Mouse (Mus musculus) CH12.LX (cell line): ENCODE data around the gene Szrd1. TPM values are rescaled to one million over a fixed set of nuclear protein-coding genes. Genes with fewer than 3 reads are reported as not detected.

Source experiments
- DNase-seq: peaks from one replicate; pipeline ENCODE4 v3.0.0-alpha.2; 2013; ENCODE audit errors: extremely low read depth
- H3K27ac ChIP-seq: 2 replicates; pipeline ENCODE4 v1.5.1; 2012; ENCODE audit warnings: low read depth, mild to moderate bottlenecking, control low read depth, moderate library complexity; ENCODE audit not compliant: insufficient read depth
- H3K27me3 ChIP-seq: replicated peaks from 2 replicates; pipeline ENCODE3; 2012; ENCODE audit warnings: inconsistent platforms
- H3K36me3 ChIP-seq, 2 experiments: replicated peaks in 1 of 2; 2 replicates each; pipeline versions ENCODE3 to v1.6.1; 2012; ENCODE audit warnings: inconsistent platforms in 1 of 2, low read length in 1 of 2, mild to moderate bottlenecking in 1 of 2, mixed read lengths in 1 of 2, moderate library complexity in 1 of 2; ENCODE audit not compliant: control insufficient read depth in 1 of 2, insufficient read depth in 1 of 2
- H3K4me1 ChIP-seq, 2 experiments: 2 replicates each; pipeline ENCODE4 v1.6.1; 2012; ENCODE audit warnings: inconsistent platforms in 1 of 2, moderate library complexity in 1 of 2; ENCODE audit not compliant: insufficient read depth in 2 of 2, control insufficient read depth in 1 of 2
- H3K4me2 ChIP-seq: 2 replicates; pipeline ENCODE4 v1.6.1; 2012; ENCODE audit warnings: low read depth, mild to moderate bottlenecking, control low read depth; ENCODE audit not compliant: poor library complexity, insufficient read depth, severe bottlenecking
- H3K4me3 ChIP-seq, 3 experiments: fragments of 150-350 bp in 1 of 3; sonication (generic) in 1 of 3; replicated peaks in 1 of 3; 2 replicates each; pipeline versions ENCODE3 to v1.5.1; 2011 to 2012; ENCODE audit warnings: low read depth in 2 of 3, low read length in 2 of 3, mild to moderate bottlenecking in 2 of 3, moderate library complexity in 2 of 3, control low read depth in 1 of 3, improper control_type of control experiment in 1 of 3, inconsistent platforms in 1 of 3, mixed read lengths in 1 of 3; ENCODE audit not compliant: poor library complexity in 1 of 3
- H3K79me2 ChIP-seq: replicated peaks from 2 replicates; pipeline ENCODE4 v1.6.1; 2012; ENCODE audit warnings: mild to moderate bottlenecking, moderate library complexity; ENCODE audit not compliant: control insufficient read depth, poor library complexity, insufficient read depth, severe bottlenecking; ENCODE audit errors: extremely low read depth
- H3K9ac ChIP-seq: 2 replicates; pipeline ENCODE4 v1.6.1; 2012; ENCODE audit warnings: low read depth, mild to moderate bottlenecking, control low read depth, moderate library complexity; ENCODE audit not compliant: insufficient read depth
- H3K9me3 ChIP-seq: replicated peaks from 2 replicates; pipeline ENCODE3; 2012; ENCODE audit warnings: low read length, inconsistent platforms, mixed read lengths
- CHD1 ChIP-seq: IDR thresholded peaks from 2 replicates; pipeline ENCODE4 v1.6.1; 2012; ENCODE audit warnings: low read depth, low read length, improper control_type of control experiment, inconsistent platforms
- CHD2 ChIP-seq: IDR thresholded peaks from 2 replicates; pipeline ENCODE4 v1.6.1; 2011; ENCODE audit warnings: low read length, improper control_type of control experiment
- E2F4 ChIP-seq: IDR thresholded peaks from 2 replicates; pipeline ENCODE4 v1.6.1; 2011; ENCODE audit warnings: low read depth, low read length, improper control_type of control experiment; ENCODE audit not compliant: insufficient replicate concordance
- ETS1 ChIP-seq: conservative IDR thresholded peaks from 2 replicates; pipeline ENCODE4 v1.6.1; 2012; ENCODE audit warnings: low read depth, mild to moderate bottlenecking, inconsistent platforms, low read length, improper control_type of control experiment, moderate library complexity
- KAT2A ChIP-seq: IDR thresholded peaks from 2 replicates; pipeline ENCODE4 v1.6.1; 2012; ENCODE audit warnings: low read length, improper control_type of control experiment, inconsistent platforms; ENCODE audit not compliant: insufficient replicate concordance
- MAFK ChIP-seq: IDR thresholded peaks from 2 replicates; pipeline ENCODE4 v1.6.1; 2011; ENCODE audit warnings: low read length, improper control_type of control experiment; ENCODE audit not compliant: insufficient replicate concordance
- MAX ChIP-seq: IDR thresholded peaks from 2 replicates; pipeline ENCODE4 v1.6.1; 2011; ENCODE audit warnings: low read length, improper control_type of control experiment
- MAZ ChIP-seq: IDR thresholded peaks from 2 replicates; pipeline ENCODE4 v1.6.1; 2012; ENCODE audit warnings: low read depth, mild to moderate bottlenecking, inconsistent platforms, low read length, improper control_type of control experiment, moderate library complexity
- MEF2A ChIP-seq: IDR thresholded peaks from 2 replicates; pipeline ENCODE4 v1.6.1; 2014; ENCODE audit warnings: low read depth, mild to moderate bottlenecking, inconsistent platforms, low read length, improper control_type of control experiment, borderline replicate concordance
- MXI1 ChIP-seq: IDR thresholded peaks from 2 replicates; pipeline ENCODE4 v1.6.1; 2011; ENCODE audit warnings: mild to moderate bottlenecking, low read depth, low read length, improper control_type of control experiment
- PAX5 ChIP-seq: IDR thresholded peaks from 2 replicates; pipeline ENCODE4 v1.6.1; 2012; ENCODE audit warnings: low read length, inconsistent platforms, mixed read lengths
- POLR2A ChIP-seq: IDR thresholded peaks from 2 replicates; pipeline ENCODE4 v1.6.1; 2011; ENCODE audit warnings: low read depth, mild to moderate bottlenecking, improper control_type of control experiment, low read length
- POLR2AphosphoS2 ChIP-seq: IDR thresholded peaks from 2 replicates; pipeline ENCODE4 v1.6.1; 2011; ENCODE audit warnings: low read depth, low read length, improper control_type of control experiment
- SIN3A ChIP-seq: IDR thresholded peaks from 2 replicates; pipeline ENCODE4 v1.6.1; 2012; ENCODE audit warnings: low read length, improper control_type of control experiment, inconsistent platforms
- ZC3H11A ChIP-seq: IDR thresholded peaks from 2 replicates; pipeline ENCODE4 v1.6.1; 2012; ENCODE audit warnings: low read depth, mild to moderate bottlenecking, inconsistent platforms, low read length, improper control_type of control experiment
- ZKSCAN1 ChIP-seq: IDR thresholded peaks from 2 replicates; pipeline ENCODE4 v1.6.1; 2012; ENCODE audit warnings: low read depth, inconsistent platforms, low read length, improper control_type of control experiment, borderline replicate concordance
- ZMIZ1 ChIP-seq: IDR thresholded peaks from 2 replicates; pipeline ENCODE4 v1.6.1; 2012; ENCODE audit warnings: low read depth, mild to moderate bottlenecking, inconsistent platforms, low read length, improper control_type of control experiment
- ZNF384 ChIP-seq: IDR thresholded peaks from 2 replicates; pipeline ENCODE4 v1.6.1; 2012; ENCODE audit warnings: low read depth, low read length, improper control_type of control experiment, inconsistent platforms
- dilution Hi-C: fragments of 300-500 bp; cut with MboI; formaldehyde crosslinking; loops from 2 replicates; pipeline ENCODE4 v1.14.3; 2020; ENCODE audit warnings: low sequenced_read_pairs; ENCODE audit not compliant: extremely low pct_unique_long_range_greater_than_20kb, extremely low pct_ligation_motif_present
- in situ Hi-C: fragments of 300-500 bp; cut with MboI; formaldehyde crosslinking; loops from 3 replicates; pipeline ENCODE4 v1.14.3; 2019; ENCODE audit warnings: low sequenced_read_pairs, low pct_ligation_motif_present, low pct_unique_long_range_greater_than_20kb, mixed read lengths
- polyA plus RNA-seq: library from polyadenylated mRNA; unstranded; fragments of >175 nt; gene quantifications from 2 replicates; pipeline ENCODE4 v1.2.1, GENCODE M21; 2012; ENCODE audit warnings: low read depth; ENCODE audit not compliant: insufficient read length
- total RNA-seq, 2 experiments: library from RNA; depleted of rRNA; stranded (reverse); fragments of 300-350 nt in 1 of 2; fragments of >200 nt in 1 of 2; gene quantifications; 2 replicates each; pipeline ENCODE4 v1.2.3; 2012 to 2014

Szrd1 gene
- total and polyA plus RNA-seq, 3 experiments = 80.9 to 143 (median 82.5) TPM

- no peak overlapping the region for H3K4me3 ChIP-seq
- no peak overlapping the region for H3K9ac ChIP-seq
- H3K4me2 ChIP-seq = no peak overlapping the region
- dilution Hi-C loops = no loop called here
- in situ Hi-C loops = no loop called here
- H3K36me3 ChIP-seq = peaks cover 0 to 2% of the 10 kb centered on the region in 2 experiments
- no peaks in the 10 kb centered on the region for H3K9me3 ChIP-seq
- H3K79me2 ChIP-seq = no peaks in the 10 kb centered on the region
- H3K27ac ChIP-seq = no peak overlapping the region
- H3K4me1 ChIP-seq = no peaks in the 10 kb centered on the region
- no peak for TF ChIP-seq MAZ
- TF ChIP-seq POLR2AphosphoS2 = no peak
- no peak for TF ChIP-seq CHD1
- no peak for TF ChIP-seq MAFK
- TF ChIP-seq MXI1 = no peak
- TF ChIP-seq E2F4 = no peak
- no peak for DNase-seq
- H3K27me3 ChIP-seq = no peaks in the 10 kb centered on the region
These were observed 38.3 kb downstream of the Szrd1 start for GRCm38 (mm10) chr4:141101291-141101690.

DNA sequence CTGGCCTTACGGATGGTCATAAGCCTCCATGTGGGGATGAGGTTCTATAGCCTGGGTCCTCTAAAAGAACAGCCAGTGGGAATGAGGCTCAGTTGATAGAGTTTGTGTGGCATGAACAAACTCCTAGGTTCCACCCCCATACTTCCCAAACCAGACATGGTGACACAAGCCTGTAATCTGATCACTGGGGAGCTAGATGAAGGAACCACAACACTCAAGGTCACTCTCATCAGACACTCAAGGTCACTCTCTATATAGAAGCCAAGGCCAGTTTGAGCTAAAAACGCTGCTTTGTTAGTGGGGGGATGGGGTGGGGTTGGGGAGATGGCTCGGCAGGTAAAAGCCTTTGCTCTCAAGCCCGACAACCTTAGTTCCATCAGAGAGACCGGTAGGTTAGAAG lies 39.6 kb downstream of the Szrd1 start:
- H3K4me3 ChIP-seq = no peak overlapping the region
- H3K79me2 ChIP-seq = no peaks in the 10 kb centered on the region
- H3K27ac ChIP-seq = no peak overlapping the region
- H3K36me3 ChIP-seq = peaks cover 0 to 2% of the 10 kb centered on the region in 2 experiments
- no peaks in the 10 kb centered on the region for H3K27me3 ChIP-seq
- no peaks in the 10 kb centered on the region for H3K9me3 ChIP-seq
- TF ChIP-seq KAT2A (no peak), PAX5 (no peak), CHD2 (no peak), MEF2A (no peak), POLR2A (no peak), MAX (no peak), ZMIZ1 (no peak), ZNF384 (no peak), MXI1 (no peak)
- dilution Hi-C loops = no loop called here
- DNase-seq = no peak
- H3K9ac ChIP-seq = no peak overlapping the region
- in situ Hi-C loops = no loop called here
- H3K4me2 ChIP-seq = no peak overlapping the region
- no peaks in the 10 kb centered on the region for H3K4me1 ChIP-seq

DNA sequence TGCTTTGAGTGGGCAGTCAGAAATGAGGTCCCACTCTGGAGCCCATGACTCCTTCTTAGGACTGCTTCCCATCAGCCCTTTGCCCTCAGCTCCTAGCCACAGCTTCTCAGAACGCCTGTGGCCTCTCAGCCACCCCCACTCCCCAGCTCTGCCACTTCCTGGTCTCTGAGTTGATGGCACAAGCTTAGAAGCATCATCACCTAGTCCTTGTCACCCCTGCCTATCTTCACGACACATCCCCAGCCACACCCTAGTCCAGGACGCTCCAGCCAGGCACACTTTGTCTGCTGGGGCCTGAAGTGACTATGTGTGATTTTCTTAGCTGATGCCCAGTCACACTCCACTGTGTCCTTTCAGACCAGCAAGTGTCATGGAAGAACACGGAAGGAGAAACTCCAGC lies 40.6 kb downstream of the Szrd1 start:
- H3K27ac ChIP-seq = no peak overlapping the region
- no peaks in the 10 kb centered on the region for H3K4me1 ChIP-seq
- H3K4me2 ChIP-seq = no peak overlapping the region
- no peak overlapping the region for H3K9ac ChIP-seq
- TF ChIP-seq SIN3A = no peak
- TF ChIP-seq MXI1 = no peak
- no peak for TF ChIP-seq MAZ
- no peak for TF ChIP-seq ZC3H11A
- TF ChIP-seq ZKSCAN1 = no peak
- TF ChIP-seq CHD2 = no peak
- TF ChIP-seq ETS1 = no peak
- TF ChIP-seq ZMIZ1 = no peak
- no peak for TF ChIP-seq CHD1
- TF ChIP-seq, all 38 proteins: peak for 0
- H3K36me3 ChIP-seq = no peaks in the 10 kb centered on the region
- no peaks in the 10 kb centered on the region for H3K79me2 ChIP-seq
- dilution Hi-C loops (no loop called here), in situ Hi-C loops (no loop called here)
- H3K27me3 ChIP-seq = no peaks in the 10 kb centered on the region
- no peaks in the 10 kb centered on the region for H3K9me3 ChIP-seq
- no peak for DNase-seq
- H3K4me3 ChIP-seq = no peak overlapping the region
